Mouse (Mus musculus) monocyte, adult 5-6 weeks (primary cell): Measurements from ENCODE around the gene Hist1h1e. TPM values are rescaled to one million over a fixed set of nuclear protein-coding genes. Genes with fewer than 3 reads are reported as not detected.

Experiments
- ATAC-seq: fragments of 153-309, 156-312 bp; replicated peaks from 2 replicates; pipeline ENCODE4 v1.8.0; 2017; ENCODE audit warnings: mild to moderate bottlenecking; ENCODE audit not compliant: low TSS enrichment, insufficient number of reproducible peaks, severe bottlenecking, poor library complexity, low FRiP score
- total RNA-seq: library from RNA; stranded (forward); fragments of 200-1000, 200-491, 200-594 nt; gene quantifications from 3 replicates; pipeline ENCODE4 v1.2.3, GENCODE M21; 2017

Gene Hist1h1e
- total RNA-seq, result 81.6 to 216 TPM (median 97.2 TPM) in 3 replicates

GRCm38 (mm10) chr13:23622175-23622671 lies at the start of gene Hist1h1e:
Hist1h1e (minus strand) TSS chr13:23622558.
- peak; percentile 73 for ATAC-seq

GRCm38 (mm10) chr13:23662536-23662935 lies 40.2 kb upstream of the Hist1h1e start:
- ATAC-seq, result no peak

- no peak for ATAC-seq
Measured at GRCm38 (mm10) chr13:23659636-23660366, 37.4 kb upstream of the Hist1h1e start.

GRCm38 (mm10) chr13:23630653-23631052 lies 8.3 kb upstream of the Hist1h1e start:
- no peak for ATAC-seq

GRCm38 (mm10) chr13:23622861-23623450 lies 598 bp upstream of the Hist1h1e start:
- no peak for ATAC-seq

- ATAC-seq, result peak; percentile 80
Measured at GRCm38 (mm10) chr13:23621532-23622174, 705 bp downstream of the Hist1h1e start.

GRCm38 (mm10) chr13:23620733-23621531 lies 1.4 kb downstream of the Hist1h1e start, which contains the start of gene Hist1h2be:
Hist1h2be (minus strand) TSS chr13:23621124.
- ATAC-seq, result peak; percentile 79

GRCm38 (mm10) chr13:23620056-23620732 lies 2.2 kb downstream of the Hist1h1e start:
- ATAC-seq, result no peak

GRCm38 (mm10) chr13:23611638-23612037 lies 10.7 kb downstream of the Hist1h1e start:
- no peak for ATAC-seq

GRCm38 (mm10) chr13:23610393-23610792 lies 12.0 kb downstream of the Hist1h1e start:
- ATAC-seq, result no peak

GRCm38 (mm10) chr13:23609844-23610243 lies 12.5 kb downstream of the Hist1h1e start:
- no peak for ATAC-seq

GRCm38 (mm10) chr13:23609209-23609608 lies 13.1 kb downstream of the Hist1h1e start:
- no peak for ATAC-seq

- no peak for ATAC-seq
Measured at GRCm38 (mm10) chr13:23605052-23605451, 17.3 kb downstream of the Hist1h1e start.

- ATAC-seq, result no peak
Measured at GRCm38 (mm10) chr13:23604452-23604851, 17.9 kb downstream of the Hist1h1e start.

- no peak for ATAC-seq
Measured at GRCm38 (mm10) chr13:23603182-23603699, 19.1 kb downstream of the Hist1h1e start.

- peak; percentile 68; the same call in 1 of the 2 replicates for ATAC-seq
Measured at GRCm38 (mm10) chr13:23597957-23598356, 24.4 kb downstream of the Hist1h1e start.

- ATAC-seq, result no peak
Measured at GRCm38 (mm10) chr13:23595622-23596372, 26.6 kb downstream of the Hist1h1e start.
